Mouse (Mus musculus): ENCODE data around the gene Tdrd6.

GRCm38 (mm10) chr17:43581012-43581467 lies 49.1 kb downstream of the Tdrd6 start:
- TF ChIP-seq CTCF (IDR thresholded peaks at IDR 0.05; ENCODE audit: low read depth, low read length) (no peak), POLR2AphosphoS5 (IDR thresholded peaks at IDR 0.05; ENCODE audit: insufficient replicate concordance, low read depth, low read length) (no peak), TAL1 (conservative IDR thresholded peaks at IDR 0.05; ENCODE audit: low read depth, low read length) (no peak)

All from G1E (cell line).